Mouse (Mus musculus) cerebellum, adult 2 months (tissue): ENCODE measurements around the gene Ikzf2.

Experiments
- CTCF ChIP-seq: fragments of 200-500 bp; IDR thresholded peaks from 2 replicates; pipeline ENCODE4 v1.5.1; 2011; ENCODE audit warnings: low read depth, mild to moderate bottlenecking, control low read depth, low read length, moderate library complexity, borderline replicate concordance; ENCODE audit not compliant: insufficient read depth
- POLR2A ChIP-seq: fragments of 200-500 bp; IDR thresholded peaks from 2 replicates; pipeline ENCODE4 v1.6.1; 2011; ENCODE audit warnings: low read length, control low read depth, borderline replicate concordance; ENCODE audit not compliant: insufficient read depth

GRCm38 (mm10) chr1:69507513-69507912 lies 179.5 kb downstream of the Ikzf2 start:
- no peak for TF ChIP-seq CTCF
- no peak for TF ChIP-seq POLR2A
